Mouse (Mus musculus) left cerebral cortex, postnatal 4 days (tissue): ENCODE results near the gene Fundc1. TPM values are rescaled to one million over a fixed set of nuclear protein-coding genes. Genes with fewer than 3 reads are reported as not detected.
"Not testable (repeated sequence)": the region's sequence is repeated elsewhere in the genome, so short reads cannot be mapped to it uniquely, and the experiment has no call there.

Source experiments
- DNase-seq: peaks from one replicate; pipeline ENCODE4 v3.0.0-alpha.2; 2022
- intact Hi-C: fragments of 180-260 bp; cut with DNase I; formaldehyde crosslinking; loops from one replicate; pipeline ENCODE4 v1.15.1; 2025
- total RNA-seq, 2 experiments: library from RNA; stranded (reverse); gene quantifications; 2 replicates each; pipeline ENCODE4 v1.2.3; 2021

Gene Fundc1
- total RNA-seq: 10 to 100 TPM; 24.7 to 25.7 TPM

DNA sequence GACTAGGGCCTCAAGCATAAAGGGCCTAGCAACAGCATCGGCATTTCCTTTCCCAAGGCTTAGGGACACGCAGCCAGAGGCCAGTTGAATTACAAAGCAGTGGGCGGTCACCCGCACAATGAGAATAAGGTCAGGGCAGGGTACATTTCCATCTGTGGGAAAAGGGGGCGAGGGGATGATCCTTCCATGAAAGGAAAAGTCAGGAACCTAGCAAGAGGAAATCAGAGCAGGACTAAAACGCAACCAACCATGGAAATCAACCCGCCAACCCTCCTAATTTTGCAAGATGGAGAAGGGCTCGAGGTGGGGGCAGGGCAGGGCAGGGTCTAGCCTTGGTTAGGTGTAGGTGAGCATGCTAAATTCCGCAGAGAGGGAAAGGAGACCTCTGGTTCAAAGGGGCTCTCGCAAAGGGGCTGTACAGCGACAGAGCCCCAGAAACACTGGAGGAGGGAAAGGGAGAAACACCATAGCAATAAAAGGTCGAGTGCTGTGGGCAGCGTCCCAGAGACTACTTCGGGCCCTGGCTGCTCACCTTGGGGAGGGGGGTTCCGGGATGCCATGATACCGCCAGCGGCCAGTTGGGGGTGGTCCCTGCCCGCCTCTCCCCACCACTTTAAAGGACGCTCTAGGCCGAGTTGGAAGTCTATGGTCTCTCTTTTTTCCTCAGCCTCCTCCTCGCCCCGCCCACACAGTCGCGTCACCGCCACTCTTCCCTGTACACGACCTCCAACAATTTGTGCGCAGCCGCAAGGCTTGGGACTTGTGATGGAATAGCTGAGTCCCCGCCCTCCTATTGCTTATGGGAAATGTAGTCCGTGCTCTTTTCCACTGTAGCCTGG, at the start of gene Fundc1:
TSS of gene Fundc1 (minus strand) at position 705 of the 839 bp plus-strand sequence.
- peak; percentile 95 for DNase-seq
- intact Hi-C loops: no loop called here

DNA sequence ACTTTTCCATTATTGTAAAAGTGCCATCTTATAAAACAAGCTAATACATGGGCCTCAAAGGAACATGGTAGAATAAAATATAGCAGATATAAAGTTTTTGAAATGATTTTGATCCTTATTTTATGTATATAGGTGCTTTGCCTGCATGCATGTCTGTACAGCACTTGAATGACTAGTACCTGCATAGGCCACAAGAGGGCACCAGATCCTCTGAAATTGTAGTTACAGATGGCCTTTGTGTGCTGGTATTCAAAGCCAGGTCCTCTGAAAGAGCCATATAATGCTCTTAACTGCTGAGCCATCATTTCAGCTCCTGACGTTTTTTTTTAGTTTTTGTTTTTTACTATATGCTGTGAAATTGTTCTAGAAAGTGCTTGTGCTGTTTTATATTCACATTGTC, 39.1 kb upstream of the Fundc1 start:
- no peak for DNase-seq
- intact Hi-C loops: no loop called here

DNA sequence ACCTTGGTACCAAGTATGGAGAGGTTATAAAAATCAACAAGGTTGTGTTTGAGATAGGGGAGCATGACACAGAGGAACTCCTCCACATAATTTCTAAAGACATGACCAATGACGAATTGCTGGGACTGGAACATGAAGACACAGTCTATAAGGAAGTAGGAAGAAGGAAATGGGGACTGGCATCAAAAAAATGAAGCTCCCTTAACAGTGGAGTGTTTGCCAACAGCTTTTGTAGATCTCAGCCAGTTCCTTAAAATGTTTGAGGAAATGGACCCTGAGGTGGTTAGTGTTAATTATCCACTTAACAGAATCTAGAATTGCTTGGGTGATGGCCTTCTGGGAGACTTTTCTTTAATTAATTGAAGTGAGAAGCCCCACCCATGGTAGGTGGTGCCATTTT, 36.6 kb upstream of the Fundc1 start:
- DNase-seq: no peak
- intact Hi-C loops: no loop called here

DNA sequence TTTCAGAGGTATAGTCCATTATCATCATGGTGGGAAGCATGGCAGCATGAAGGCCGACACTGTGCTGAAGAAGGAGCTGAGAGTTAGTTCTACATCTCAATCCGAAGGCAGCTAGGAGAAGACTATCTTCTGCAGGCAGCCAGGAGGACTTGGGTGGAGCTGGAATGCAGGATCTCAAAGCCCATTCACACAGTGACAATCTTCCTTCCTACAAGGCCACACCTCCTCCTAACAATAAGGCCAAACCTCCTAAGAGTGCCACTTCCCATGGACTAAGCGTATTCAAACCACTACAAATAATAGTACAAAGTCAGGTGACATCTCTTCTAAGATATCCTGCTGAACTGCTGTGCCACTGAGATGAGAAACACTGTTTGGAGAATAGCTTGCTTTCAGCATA, 35.5 kb upstream of the Fundc1 start:
- no peak for DNase-seq
- intact Hi-C loops: no loop called here

DNA sequence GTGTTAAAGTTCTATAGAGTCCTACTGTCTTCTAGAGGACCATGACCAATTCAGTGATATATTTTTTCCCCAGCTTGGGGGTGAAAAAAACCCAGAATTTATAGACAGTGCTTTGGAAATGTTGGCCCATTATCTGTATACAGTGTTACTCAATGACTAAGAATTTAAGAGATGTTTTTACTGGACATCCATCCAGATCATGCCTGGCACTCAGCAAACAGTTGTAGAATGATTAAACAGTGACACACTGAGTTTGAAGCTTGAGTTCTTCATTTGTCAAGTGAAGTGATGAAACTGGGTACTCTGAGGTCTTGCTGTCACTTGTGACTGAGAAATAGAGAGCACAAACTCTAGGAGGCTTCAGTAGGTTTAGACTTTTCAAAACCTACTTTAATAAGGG, 21.2 kb upstream of the Fundc1 start:
- intact Hi-C loops: no loop called here
- DNase-seq: no peak

DNA sequence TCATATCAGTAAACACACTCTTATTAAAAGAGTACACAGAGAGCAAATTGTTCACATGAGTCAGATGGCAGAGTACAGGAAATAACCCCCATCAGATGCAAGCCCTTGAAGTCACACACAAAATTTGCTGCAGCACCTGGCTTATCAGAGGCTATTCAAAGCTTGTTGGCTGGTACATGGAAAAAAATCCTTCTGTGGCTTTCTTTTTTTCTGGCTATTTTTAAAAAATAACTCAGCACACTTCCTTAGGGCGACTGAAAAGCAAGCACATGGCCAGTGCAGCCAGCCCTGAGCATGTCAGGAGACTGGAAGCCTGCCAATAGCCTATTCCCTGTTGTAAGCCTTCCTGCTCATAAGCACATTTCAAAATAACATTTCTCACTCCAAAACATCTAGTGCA, 18.6 kb upstream of the Fundc1 start:
- intact Hi-C loops: no loop called here
- DNase-seq: peak; percentile 21

DNA sequence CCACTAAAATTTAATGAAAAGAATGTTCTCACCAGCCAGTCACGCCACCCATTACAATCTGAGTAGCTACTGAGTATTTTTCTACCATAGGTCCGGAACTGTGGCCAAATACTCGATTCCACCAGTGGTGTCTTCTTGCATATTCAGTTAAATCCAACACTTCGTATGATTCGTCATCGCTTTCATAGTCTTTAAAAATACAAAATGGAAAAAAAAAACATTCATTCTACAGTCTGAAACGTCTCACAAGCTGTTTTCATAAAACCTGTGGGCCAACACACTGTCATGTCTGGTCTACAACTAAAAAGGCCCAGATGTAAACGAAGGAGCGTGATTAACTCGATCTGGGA, 879 bp downstream of the Fundc1 start:
- DNase-seq: no peak
- intact Hi-C loops: no loop called here

DNA sequence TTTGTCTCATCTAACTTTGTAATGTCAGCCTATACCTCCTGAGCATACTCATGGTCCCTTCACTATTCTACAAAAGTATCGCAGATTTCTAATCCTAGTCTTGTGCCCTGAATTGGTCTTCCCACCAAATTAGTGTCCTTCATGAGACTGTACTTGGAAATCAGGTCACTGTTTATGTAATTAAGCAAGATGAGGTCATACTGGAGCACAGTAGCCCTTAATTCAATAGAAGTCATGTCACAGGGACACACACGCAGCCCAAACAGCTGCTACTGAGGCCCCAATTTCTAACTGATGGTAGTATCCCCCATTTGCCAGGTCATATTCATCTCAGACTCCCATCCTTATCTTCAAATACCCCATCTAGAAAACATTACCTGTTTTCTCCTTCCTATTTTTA, 3.5 kb downstream of the Fundc1 start:
- DNase-seq: no peak
- intact Hi-C loops: no loop called here

DNA sequence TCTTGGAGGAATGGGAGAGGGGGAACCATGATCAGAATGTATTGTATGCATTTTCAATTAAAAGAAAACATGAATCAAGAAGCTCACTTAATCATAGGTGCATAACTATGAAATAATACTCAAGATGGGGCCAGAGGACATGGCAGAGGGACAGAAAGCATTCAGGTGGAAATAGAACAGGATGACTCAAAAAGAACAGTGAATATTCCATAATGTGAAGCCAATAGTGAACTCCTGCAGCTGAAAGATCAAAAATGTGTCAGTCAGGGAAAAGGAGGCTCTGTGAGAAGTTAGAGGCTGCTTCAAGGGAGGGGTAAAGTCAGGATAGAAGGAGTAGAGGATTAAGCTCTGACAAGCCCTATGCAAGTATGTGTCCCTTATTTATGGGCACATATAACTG, 6.4 kb downstream of the Fundc1 start:
- no peak for DNase-seq
- intact Hi-C loops: no loop called here

DNA sequence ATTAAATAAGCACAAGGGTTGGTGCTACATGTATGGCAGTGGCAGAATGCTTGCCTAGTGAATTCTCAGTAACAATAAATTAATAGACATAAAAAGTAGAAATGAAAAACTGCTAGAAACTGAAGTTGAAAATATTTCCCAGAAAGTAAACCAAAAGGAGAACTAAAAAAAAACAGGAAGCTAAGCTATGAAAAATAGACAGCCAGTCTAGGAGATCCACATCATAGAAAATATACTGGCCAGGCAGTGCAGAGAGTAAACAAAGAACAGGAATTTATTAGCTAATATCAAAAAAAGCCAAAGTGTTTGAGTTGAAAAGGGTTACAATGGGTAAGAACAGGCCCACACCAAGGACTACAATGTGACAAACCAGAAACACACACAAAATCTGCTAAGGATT, 7.4 kb downstream of the Fundc1 start:
- DNase-seq: no peak
- intact Hi-C loops: no loop called here

DNA sequence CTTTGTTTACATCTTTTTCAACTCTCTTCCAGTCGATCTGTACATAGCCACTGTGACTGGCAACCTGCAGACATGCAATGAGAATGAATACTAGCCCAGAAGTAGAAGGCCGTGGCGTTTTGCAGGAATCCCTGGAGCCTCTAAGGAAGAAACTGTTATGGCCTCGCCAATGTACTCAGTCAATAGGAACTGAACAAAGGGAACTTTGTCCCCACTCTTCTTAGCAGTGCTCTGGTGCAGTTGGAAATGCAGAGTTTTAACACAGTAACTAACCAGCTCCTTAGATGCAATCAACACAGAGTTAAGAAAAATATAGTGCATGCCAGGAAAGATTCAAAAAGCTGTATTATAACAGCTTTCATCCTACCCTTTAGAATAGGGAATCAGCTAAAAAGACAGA, 13.4 kb downstream of the Fundc1 start:
- no peak for DNase-seq
- intact Hi-C loops: loop anchor here (10.0 kb wide), 1 partner anchor 606 kb away; the partner anchor contains the start of gene Kdm6a

DNA sequence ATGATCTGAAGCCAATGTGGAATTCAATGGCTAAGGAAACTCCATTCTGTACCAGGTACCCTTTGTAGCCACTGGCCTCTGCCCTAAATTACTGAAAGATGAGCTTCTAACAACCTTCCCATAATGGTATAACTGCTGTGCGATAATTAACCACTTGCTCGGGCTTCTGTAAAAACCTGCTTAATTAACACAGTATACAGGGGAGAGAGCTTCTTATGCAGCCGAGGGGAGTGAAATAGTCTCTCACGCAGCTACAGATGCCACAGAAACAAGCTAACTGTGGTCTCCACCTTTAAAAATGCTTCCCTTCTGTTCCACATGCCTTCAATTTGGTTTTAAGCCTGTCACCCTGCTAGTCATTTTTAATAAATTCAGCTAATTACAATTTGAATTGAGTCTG, 17.6 kb downstream of the Fundc1 start:
- no peak for DNase-seq
- intact Hi-C loops: loop anchor here (10.0 kb wide), 1 partner anchor 610 kb away; the partner anchor contains the start of gene Kdm6a

DNA sequence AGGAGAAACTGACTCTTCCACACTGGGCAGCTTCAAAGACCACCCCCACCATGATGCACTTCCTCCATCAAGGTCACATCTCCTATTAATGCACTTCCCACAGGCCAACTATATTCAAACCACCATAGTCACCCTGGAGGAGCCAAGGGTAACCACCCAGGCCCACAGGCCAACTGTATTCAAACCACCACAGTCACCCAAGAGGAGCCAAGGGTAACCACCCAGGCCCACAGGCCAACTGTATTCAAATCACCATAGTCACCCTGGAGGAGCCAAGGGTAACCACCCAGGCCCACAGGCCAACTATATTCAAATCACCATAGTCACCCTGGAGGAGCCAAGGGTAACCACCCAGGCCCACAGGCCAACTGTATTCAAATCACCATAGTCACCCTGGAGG, 20.5 kb downstream of the Fundc1 start:
- intact Hi-C loops: loop anchor here (10.0 kb wide), 1 partner anchor 613 kb away; the partner anchor contains the start of gene Kdm6a
- DNase-seq: not testable (repeated sequence)

DNA sequence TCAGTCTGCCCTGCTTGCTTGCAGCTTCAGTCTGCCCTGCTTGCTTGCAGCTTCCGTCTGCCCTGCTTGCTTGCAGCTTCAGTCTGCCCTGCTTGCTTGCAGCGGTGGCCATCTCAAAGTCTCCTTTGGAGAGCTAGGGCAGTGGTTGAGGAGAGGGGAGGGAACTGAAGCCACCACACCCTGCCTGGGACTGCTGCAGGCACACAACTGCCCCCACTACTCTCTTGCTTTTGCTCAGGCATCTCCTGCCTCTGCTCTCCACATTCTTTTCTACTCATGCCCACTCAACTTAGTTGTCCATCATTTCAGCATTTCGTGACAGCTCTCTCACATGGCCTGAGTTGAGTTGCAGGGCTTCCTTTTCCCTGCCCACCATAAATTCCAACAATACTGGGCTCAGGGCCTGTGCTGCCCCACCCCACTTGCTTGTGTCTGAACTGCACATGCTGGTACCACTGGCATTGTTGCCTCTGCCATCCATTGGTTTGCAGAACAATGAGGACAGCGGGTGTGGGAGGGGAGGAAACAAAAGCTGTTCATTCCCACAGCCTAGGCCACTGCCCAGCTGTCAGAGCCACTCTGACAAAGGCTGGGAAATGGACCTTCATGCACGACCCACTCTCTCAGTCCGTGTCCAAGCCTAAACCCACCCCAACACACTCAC, 24.9 kb downstream of the Fundc1 start:
- DNase-seq: peak; percentile 2
- intact Hi-C loops: no loop called here

DNA sequence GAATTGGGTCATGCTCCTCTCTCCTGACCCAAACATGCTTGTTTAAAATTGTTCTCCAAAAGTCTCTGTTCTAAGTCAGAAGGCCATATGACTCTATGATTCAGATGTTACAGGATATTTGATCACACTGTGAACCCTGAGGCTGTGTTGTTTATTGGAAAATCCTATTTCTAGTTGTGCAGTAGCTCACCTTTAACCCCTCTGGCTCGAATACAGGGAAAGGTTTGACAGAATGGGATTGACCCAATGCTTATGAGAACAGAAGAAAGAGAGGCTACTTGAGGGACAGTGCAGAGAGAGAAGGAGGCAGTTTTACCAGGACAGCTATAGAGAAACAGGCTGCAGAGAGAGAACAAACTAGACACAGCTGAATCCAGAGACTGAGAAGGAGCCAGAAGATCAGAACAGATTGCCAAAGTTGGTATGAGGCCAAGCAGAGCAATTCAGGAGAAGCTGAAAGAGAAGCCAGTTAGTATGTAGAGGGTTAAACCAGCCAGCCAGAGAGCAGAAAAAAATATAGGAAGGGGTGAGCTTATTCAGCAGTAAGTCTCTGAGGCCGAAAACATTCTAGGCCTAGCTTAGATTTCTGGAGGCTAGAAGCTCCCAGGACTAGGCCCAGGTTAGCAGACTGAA, 27.1 kb downstream of the Fundc1 start:
- peak; percentile 6 for DNase-seq
- intact Hi-C loops: no loop called here

DNA sequence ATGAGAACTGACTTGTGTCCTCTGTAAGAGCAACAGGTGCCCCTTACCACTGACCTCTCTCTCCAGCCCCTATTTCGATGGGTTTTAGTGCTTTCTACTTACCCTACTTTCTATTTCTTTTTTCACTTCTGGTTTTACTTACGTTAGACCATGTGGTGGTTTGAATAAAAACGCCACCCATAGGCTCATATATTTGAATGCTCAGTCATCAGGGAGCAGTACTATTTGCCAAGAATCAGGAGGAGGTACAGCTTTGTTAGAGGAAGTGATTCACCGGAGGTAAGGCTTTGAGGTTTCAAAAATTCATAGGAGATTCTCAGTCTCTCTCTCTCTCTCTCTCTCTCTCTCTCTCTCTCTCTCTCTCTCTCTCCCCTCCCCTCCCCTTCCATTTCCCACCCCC, 34.4 kb downstream of the Fundc1 start:
- DNase-seq: no peak
- intact Hi-C loops: no loop called here

DNA sequence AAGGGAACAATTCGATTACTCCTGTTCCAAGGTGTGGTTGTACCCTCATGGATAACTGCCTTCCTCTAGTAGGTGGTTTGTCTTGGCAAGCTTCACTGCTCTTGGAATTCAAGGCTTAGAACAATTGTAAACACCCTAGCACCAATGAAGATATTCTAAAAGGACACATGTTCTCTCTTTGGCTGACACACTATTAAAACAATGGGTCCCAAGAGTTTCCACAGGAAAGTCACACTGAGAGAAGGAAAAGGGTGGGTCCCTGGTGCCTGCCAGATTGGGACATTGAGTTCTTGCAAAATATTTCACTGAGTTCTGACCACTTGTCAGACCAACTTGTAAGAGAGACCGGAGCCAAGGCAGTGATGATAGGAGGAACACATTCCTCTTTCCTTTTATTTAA, 45.1 kb downstream of the Fundc1 start:
- DNase-seq: no peak
- intact Hi-C loops: no loop called here

DNA sequence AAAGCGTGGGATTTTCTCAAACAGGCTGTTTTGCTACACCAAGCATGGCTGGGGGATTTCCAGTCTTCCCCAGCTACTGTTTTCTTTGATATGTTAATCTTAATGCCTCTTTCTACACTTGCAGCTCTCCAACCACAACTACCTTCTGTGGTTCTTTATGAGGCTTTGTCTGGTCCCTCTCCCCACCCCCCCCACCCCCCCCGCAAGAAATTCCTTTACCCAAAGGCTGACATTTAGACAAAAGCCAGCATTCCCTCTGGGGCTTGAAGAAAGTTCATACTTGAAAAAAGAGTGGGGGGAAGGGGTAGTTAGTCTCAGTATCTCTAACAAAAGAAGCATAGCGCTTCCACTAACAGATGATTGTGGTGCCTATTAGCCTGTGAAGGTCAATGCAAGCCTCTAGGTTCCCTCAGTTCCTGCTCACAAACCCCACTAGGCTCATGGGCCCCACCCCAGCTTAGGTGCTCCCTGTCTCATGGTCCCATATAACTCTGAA, 50.9 kb downstream of the Fundc1 start:
- DNase-seq: no peak
- intact Hi-C loops: no loop called here

DNA sequence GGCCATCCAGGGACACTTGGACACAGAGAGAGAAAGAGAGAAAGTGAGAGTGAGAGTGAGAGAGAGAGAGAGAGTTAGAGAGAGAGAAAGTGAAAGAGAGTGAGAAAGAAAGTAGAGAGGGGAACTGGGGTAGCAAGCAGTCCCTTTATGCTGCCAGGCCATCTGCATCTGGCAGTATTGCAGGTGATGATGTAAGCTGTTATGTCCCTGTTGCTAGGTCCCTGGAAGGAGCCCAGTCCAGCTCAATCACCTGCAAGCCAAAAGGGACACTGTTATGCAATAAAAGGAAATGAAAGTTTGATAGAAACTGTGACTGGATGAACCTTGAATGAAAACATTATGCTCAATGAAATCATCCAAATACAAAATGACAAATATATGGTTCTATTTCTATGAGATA, 52.0 kb downstream of the Fundc1 start:
- intact Hi-C loops: no loop called here
- no peak for DNase-seq

DNA sequence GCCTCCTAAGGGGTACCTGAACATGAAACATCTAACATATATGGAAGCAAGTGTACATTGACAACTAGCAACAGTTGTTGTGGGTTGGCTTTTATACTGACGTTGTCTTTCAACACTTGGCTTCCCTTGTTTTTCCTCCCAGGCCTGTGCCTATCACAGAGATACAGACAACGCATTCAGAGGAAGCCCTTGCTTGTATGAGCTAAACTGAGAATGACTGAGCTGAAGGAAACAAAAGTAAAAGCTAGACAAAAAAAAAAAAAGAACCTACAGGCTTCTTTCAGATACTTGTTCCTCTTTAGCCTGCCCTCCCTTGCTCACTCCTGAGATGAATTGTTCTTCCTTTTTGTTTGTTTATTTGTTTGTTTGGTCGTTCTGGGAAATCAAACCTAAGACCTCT, 58.1 kb downstream of the Fundc1 start:
- no peak for DNase-seq
- intact Hi-C loops: no loop called here

DNA sequence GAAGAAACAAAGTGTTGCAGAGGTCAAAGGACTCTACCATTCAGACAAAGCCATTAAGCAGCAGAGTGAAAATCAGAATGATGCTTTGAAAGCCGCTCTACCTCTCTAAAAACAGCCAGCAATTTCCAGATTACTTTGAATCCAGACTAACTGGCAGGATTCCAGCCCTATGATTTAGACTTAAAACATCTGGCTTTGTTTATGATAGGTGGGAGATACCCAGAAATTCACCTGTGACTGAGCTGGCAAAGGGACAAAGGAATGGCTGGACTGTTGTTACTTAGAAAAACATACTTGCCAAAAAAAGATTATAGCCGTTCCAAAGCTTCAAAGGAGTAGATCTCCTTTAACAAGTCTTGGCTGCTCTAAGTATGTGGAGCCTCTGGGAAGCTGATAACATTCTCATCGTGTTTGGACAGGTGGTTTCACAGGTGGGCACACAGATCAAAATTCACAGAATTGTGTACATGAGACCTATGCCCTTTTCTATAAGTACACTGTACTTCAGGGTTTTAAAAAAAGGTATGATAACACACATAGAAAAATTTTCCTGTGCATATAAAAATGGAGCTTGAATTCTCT, 60.0 kb downstream of the Fundc1 start:
- intact Hi-C loops: no loop called here
- DNase-seq: no peak
